Mouse (Mus musculus): ENCODE data around the gene Trim65. TPM values are rescaled to one million over a fixed set of nuclear protein-coding genes. Genes with fewer than 3 reads are reported as not detected.
"Not testable (repeated sequence)": the region's sequence is repeated elsewhere in the genome, so short reads cannot be mapped to it uniquely, and the experiment has no call there.

The Trim65 gene
- polyA plus RNA-seq, 1 experiment from 2014 or later, result 4.2 TPM

GRCm38 (mm10) chr11:116098711-116099460 lies 32.0 kb downstream of the Trim65 start:
- peaks cover 58% of the 10 kb centered on the region for H3K4me1 ChIP-seq
- ATAC-seq (ENCODE audit: extremely low read depth, insufficient number of reproducible peaks, low FRiP score, low TSS enrichment), result no peak
- H3K36me3 ChIP-seq, result no peaks in the 10 kb centered on the region
- peak overlapping the region; percentile 80 for H3K27ac ChIP-seq (replicated peaks)
- no peaks in the 10 kb centered on the region for H3K27me3 ChIP-seq (replicated peaks)
- H3K9me3 ChIP-seq, result peaks cover 6% of the 10 kb centered on the region; the same call in 1 of the 2 replicates
- WGBS, result 60% methylated on average over 14 of the region's 14 CpGs
- H3K4me3 ChIP-seq, result no peak overlapping the region
- no peak overlapping the region for H3K4me2 ChIP-seq
- H3K9ac ChIP-seq, result peak overlapping the region; percentile 33

- peaks cover 6% of the 10 kb centered on the region; the same call in 1 of the 2 replicates for H3K9me3 ChIP-seq
- no peaks in the 10 kb centered on the region for H3K36me3 ChIP-seq
- H3K4me1 ChIP-seq, result peaks cover 42% of the 10 kb centered on the region
- H3K4me3 ChIP-seq, result no peak overlapping the region
- no peak for ATAC-seq (ENCODE audit: extremely low read depth, insufficient number of reproducible peaks, low FRiP score, low TSS enrichment)
- no peaks in the 10 kb centered on the region for H3K27me3 ChIP-seq (replicated peaks)
- H3K9ac ChIP-seq, result no peak overlapping the region
- H3K4me2 ChIP-seq, result no peak overlapping the region
- H3K27ac ChIP-seq (replicated peaks), result no peak overlapping the region
- WGBS, result 90% methylated on average over 5 of the region's 5 CpGs
These were observed 34.5 kb downstream of the Trim65 start for GRCm38 (mm10) chr11:116096213-116097108.

GRCm38 (mm10) chr11:116095573-116095972 lies 35.4 kb downstream of the Trim65 start:
- Histone ChIP-seq H3K4me2 (no peak overlapping the region), H3K9ac (no peak overlapping the region), H3K36me3 (no peaks in the 10 kb centered on the region), H3K27me3 (replicated peaks) (no peaks in the 10 kb centered on the region), H3K4me1 (peaks cover 33% of the 10 kb centered on the region), H3K4me3 (no peak overlapping the region), H3K9me3 (peaks cover 6% of the 10 kb centered on the region; the same call in 1 of the 2 replicates), H3K27ac (replicated peaks) (peak overlapping the region; percentile 46; the same call in 1 of the 2 replicates)
- ATAC-seq (ENCODE audit: extremely low read depth, insufficient number of reproducible peaks, low FRiP score, low TSS enrichment), result no peak
- 58% methylated on average over 3 of the region's 3 CpGs for WGBS

GRCm38 (mm10) chr11:116093771-116094565 lies 37.0 kb downstream of the Trim65 start:
- Histone ChIP-seq H3K4me1 (peaks cover 17% of the 10 kb centered on the region), H3K9ac (peak overlapping the region; percentile 64; the same call in 1 of the 2 replicates), H3K4me2 (peak overlapping the region; percentile 38), H3K27ac (replicated peaks) (peak overlapping the region; percentile 83), H3K27me3 (replicated peaks) (no peaks in the 10 kb centered on the region), H3K4me3 (no peak overlapping the region), H3K36me3 (no peaks in the 10 kb centered on the region), H3K9me3 (peaks cover 6% of the 10 kb centered on the region; the same call in 1 of the 2 replicates)
- no peak for ATAC-seq (ENCODE audit: extremely low read depth, insufficient number of reproducible peaks, low FRiP score, low TSS enrichment)
- WGBS, result 23% methylated on average over 16 of the region's 16 CpGs

- not testable (repeated sequence) for H3K4me2 ChIP-seq; H3K9ac ChIP-seq; H3K4me3 ChIP-seq; H3K9me3 ChIP-seq; H3K36me3 ChIP-seq; ATAC-seq (ENCODE audit: extremely low read depth, insufficient number of reproducible peaks, low FRiP score, low TSS enrichment); H3K27me3 ChIP-seq (replicated peaks)
- WGBS, result 87% methylated on average over 6 of the region's 6 CpGs
- peak overlapping the region; percentile 83 for H3K27ac ChIP-seq (replicated peaks)
- H3K4me1 ChIP-seq, result peaks cover 16% of the 10 kb centered on the region
These were observed 38.0 kb downstream of the Trim65 start for GRCm38 (mm10) chr11:116092959-116093358.

- Histone ChIP-seq H3K36me3 (no peaks in the 10 kb centered on the region), H3K27ac (replicated peaks) (no peak overlapping the region), H3K4me1 (peaks cover 20% of the 10 kb centered on the region), H3K9ac (peak overlapping the region; percentile 10; the same call in 1 of the 2 replicates), H3K4me3 (no peak overlapping the region), H3K9me3 (peaks cover 2% of the 10 kb centered on the region; the same call in 1 of the 2 replicates), H3K4me2 (no peak overlapping the region), H3K27me3 (replicated peaks) (no peaks in the 10 kb centered on the region)
- WGBS, result 82% methylated on average over 6 of the region's 6 CpGs
- no peak for ATAC-seq (ENCODE audit: extremely low read depth, insufficient number of reproducible peaks, low FRiP score, low TSS enrichment)
These were observed 39.3 kb downstream of the Trim65 start for GRCm38 (mm10) chr11:116091591-116091990.

GRCm38 (mm10) chr11:116089545-116089944 lies 41.4 kb downstream of the Trim65 start:
- no peak for ATAC-seq (ENCODE audit: extremely low read depth, insufficient number of reproducible peaks, low FRiP score, low TSS enrichment)
- Histone ChIP-seq H3K4me3 (no peak overlapping the region), H3K36me3 (peaks cover 7% of the 10 kb centered on the region), H3K9me3 (no peaks in the 10 kb centered on the region), H3K9ac (no peak overlapping the region), H3K4me2 (no peak overlapping the region), H3K27me3 (replicated peaks) (no peaks in the 10 kb centered on the region), H3K27ac (replicated peaks) (no peak overlapping the region), H3K4me1 (peaks cover 38% of the 10 kb centered on the region)
- whole genome bisulfite sequencing, result 89% methylated on average over 6 of the region's 6 CpGs

- peaks cover 12% of the 10 kb centered on the region for H3K36me3 ChIP-seq
- peak overlapping the region; percentile 20; the same call in 1 of the 2 replicates for H3K27ac ChIP-seq (replicated peaks)
- no peaks in the 10 kb centered on the region for H3K27me3 ChIP-seq (replicated peaks)
- ATAC-seq (ENCODE audit: extremely low read depth, insufficient number of reproducible peaks, low FRiP score, low TSS enrichment), result no peak
- H3K4me3 ChIP-seq, result no peak overlapping the region
- H3K9ac ChIP-seq, result no peak overlapping the region
- WGBS, result 67% methylated on average over 11 of the region's 11 CpGs
- no peaks in the 10 kb centered on the region for H3K9me3 ChIP-seq
- peaks cover 37% of the 10 kb centered on the region for H3K4me1 ChIP-seq
- no peak overlapping the region for H3K4me2 ChIP-seq
These were observed 42.1 kb downstream of the Trim65 start for GRCm38 (mm10) chr11:116088741-116089394.

- H3K4me1 ChIP-seq, result peaks cover 30% of the 10 kb centered on the region
- H3K27ac ChIP-seq (replicated peaks), result peak overlapping the region; percentile 79; the same call in 1 of the 2 replicates
- H3K4me3 ChIP-seq, result peak overlapping the region; percentile 55; the same call in 1 of the 2 replicates
- 71% methylated on average over 8 of the region's 8 CpGs for WGBS
- no peaks in the 10 kb centered on the region for H3K27me3 ChIP-seq (replicated peaks)
- peaks cover 19% of the 10 kb centered on the region for H3K36me3 ChIP-seq
- 0 out of 2 replicates have a peak overlapping the region, but pooled peaks have one; percentile 28 for H3K9ac ChIP-seq
- no peak for ATAC-seq (ENCODE audit: extremely low read depth, insufficient number of reproducible peaks, low FRiP score, low TSS enrichment)
- H3K9me3 ChIP-seq, result no peaks in the 10 kb centered on the region
- peak overlapping the region; percentile 70 for H3K4me2 ChIP-seq
These were observed 42.7 kb downstream of the Trim65 start for GRCm38 (mm10) chr11:116088188-116088587.

All from heart, embryonic 13.5 days (tissue).